Mouse (Mus musculus) embryonic facial prominence, embryonic 11.5 days (tissue): ENCODE measurements around the gene Bysl. TPM values are rescaled to one million over a fixed set of nuclear protein-coding genes. Genes with fewer than 3 reads are reported as not detected.

Experiments
- ATAC-seq: fragments of 200-750 bp; cut with Nextera tagmentation; replicated peaks from 2 replicates; pipeline ENCODE4 v1.8.0; 2017; ENCODE audit warnings: low read depth; ENCODE audit not compliant: insufficient number of reproducible peaks, low FRiP score, low TSS enrichment
- DNase-seq: peaks from one replicate; pipeline ENCODE4 v3.0.0-alpha.2; 2015; ENCODE audit warnings: low spot score
- H3K27ac ChIP-seq: fragments of 300-500 bp; sonication (generic); replicated peaks from 2 replicates; pipeline ENCODE4 v1.5.1; 2014; ENCODE audit warnings: mild to moderate bottlenecking, low read depth, low read length, control low read depth
- H3K27me3 ChIP-seq: fragments of 300-500 bp; sonication (generic); 2 replicates; pipeline ENCODE4 v1.6.1; 2014; ENCODE audit warnings: mild to moderate bottlenecking, low read length, moderate library complexity, mixed read lengths; ENCODE audit not compliant: control insufficient read depth, insufficient read depth
- H3K36me3 ChIP-seq: fragments of 300-500 bp; sonication (generic); replicated peaks from 2 replicates; pipeline ENCODE4 v1.6.1; 2014; ENCODE audit warnings: low read depth, mild to moderate bottlenecking, low read length, moderate library complexity, mixed read lengths; ENCODE audit not compliant: control insufficient read depth, insufficient read depth
- H3K4me1 ChIP-seq: fragments of 300-500 bp; sonication (generic); 2 replicates; pipeline ENCODE4 v1.6.1; 2014; ENCODE audit warnings: low read length, mixed read lengths; ENCODE audit not compliant: control insufficient read depth, insufficient read depth
- H3K4me2 ChIP-seq: fragments of 300-500 bp; sonication (generic); 2 replicates; pipeline ENCODE4 v1.6.1; 2014; ENCODE audit warnings: low read depth, mild to moderate bottlenecking, control low read depth, low read length, moderate library complexity
- H3K4me3 ChIP-seq: fragments of 300-500 bp; sonication (generic); 2 replicates; pipeline ENCODE4 v1.5.1; 2014; ENCODE audit warnings: low read depth, low read length, control low read depth
- H3K9ac ChIP-seq: fragments of 300-500 bp; sonication (generic); replicated peaks from 2 replicates; pipeline ENCODE4 v1.6.1; 2014; ENCODE audit warnings: mild to moderate bottlenecking, control low read depth, low read length
- H3K9me3 ChIP-seq: fragments of 300-500 bp; sonication (generic); replicated peaks from 2 replicates; pipeline ENCODE4 v1.6.1; 2016; ENCODE audit warnings: mild to moderate bottlenecking, low read length, inconsistent platforms, mixed read lengths; ENCODE audit not compliant: control insufficient read depth
- WGBS: fragments of 180-500 bp; shearing (Covaris S2); extraction: QIAGEN DNeasy Blood & Tissue Kit; methylation state at CpG from one replicate; pipeline ENCODE4 v1.1.7; 2014; 5-methylcytosine and 5-hydroxymethylcytosine counted together
- polyA plus RNA-seq: library from polyadenylated mRNA; unstranded; fragments of >200 nt; fragmentation: Nextera tagmentation; extraction: Ambion mirVana; gene quantifications from 2 replicates; pipeline ENCODE4 v1.2.1, GENCODE M21; 2014

The Bysl gene
- polyA plus RNA-seq, 1 experiment from 2014 or later = 30.4 TPM

DNA sequence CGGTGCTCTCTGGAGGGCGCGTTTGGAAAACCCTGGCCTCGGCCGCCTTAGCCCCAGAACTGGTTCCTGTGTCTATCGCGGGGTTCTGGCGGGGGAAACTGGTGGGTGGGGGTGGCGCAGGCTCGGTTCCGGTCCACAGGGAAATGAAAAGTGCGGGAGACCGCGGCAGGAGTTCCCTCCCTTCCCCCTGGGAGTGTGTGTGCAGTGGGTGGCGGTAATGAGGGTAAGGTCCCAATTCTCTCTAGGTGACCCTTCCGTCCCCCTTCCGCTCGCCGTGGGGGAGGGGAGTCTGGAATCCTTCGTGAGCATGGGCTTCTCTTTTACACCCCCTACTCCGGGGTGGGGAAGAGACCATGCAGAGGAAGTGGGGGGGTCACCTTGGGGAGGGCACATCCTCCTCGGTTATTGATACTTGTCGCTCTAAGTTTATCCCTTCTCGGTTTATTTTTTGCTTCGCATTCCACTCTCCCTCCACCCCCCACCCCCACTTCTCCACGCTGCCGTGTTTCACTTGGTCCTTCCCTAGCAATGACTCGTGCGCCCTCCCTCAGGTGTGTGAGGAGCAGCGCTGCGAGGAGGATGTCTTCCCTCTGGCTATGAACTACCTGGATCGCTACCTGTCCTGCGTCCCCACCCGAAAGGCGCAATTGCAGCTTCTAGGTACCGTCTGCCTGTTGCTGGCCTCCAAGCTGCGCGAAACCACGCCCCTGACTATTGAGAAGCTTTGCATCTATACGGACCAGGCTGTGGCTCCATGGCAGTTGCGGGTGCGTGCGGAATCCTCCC, 16.9 kb downstream of the Bysl start:
- H3K4me3 ChIP-seq = peak overlapping the region; percentile 86
- WGBS = under 1% methylated on average over 43 of the region's 43 CpGs

DNA sequence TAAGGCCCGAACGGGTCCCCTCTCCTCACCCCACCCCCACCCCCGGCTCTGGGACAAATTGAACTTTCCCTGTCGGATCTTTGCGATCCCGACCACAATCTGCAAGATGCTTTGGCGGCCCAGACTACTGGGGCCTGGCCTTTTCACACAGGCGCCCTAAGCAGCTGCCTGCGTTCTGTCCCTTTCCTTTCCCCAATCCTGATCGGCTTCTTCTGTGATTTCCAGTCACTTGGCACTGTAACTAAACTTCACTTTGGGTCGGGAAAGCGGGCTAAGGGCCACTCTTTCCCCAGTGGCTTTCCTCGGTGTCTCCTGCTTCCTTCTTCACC, 17.5 kb downstream of the Bysl start:
- Histone ChIP-seq H3K9me3 (no peaks in the 10 kb centered on the region), H3K4me2 (peak overlapping the region; percentile 84), H3K27ac (peak overlapping the region; percentile 96), H3K4me1 (peaks cover 6% of the 10 kb centered on the region; the same call in 1 of the 2 replicates), H3K36me3 (no peaks in the 10 kb centered on the region; the same call in 1 of the 2 replicates), H3K27me3 (no peaks in the 10 kb centered on the region), H3K4me3 (peak overlapping the region; percentile 86), H3K9ac (peak overlapping the region; percentile 89)
- WGBS = 0% methylated on average over 13 of the region's 13 CpGs
- ATAC-seq = no peak
- DNase-seq = peak; percentile 42

More for the DNA sequence above, 16.9 kb downstream of the Bysl start:
- peaks cover under 1% of the 10 kb centered on the region; the same call in 1 of the 2 replicates for H3K36me3 ChIP-seq
- peak overlapping the region; percentile 96 for H3K27ac ChIP-seq
- H3K4me2 ChIP-seq = peak overlapping the region; percentile 84
- peak overlapping the region; percentile 89 for H3K9ac ChIP-seq
- no peaks in the 10 kb centered on the region for H3K27me3 ChIP-seq
- H3K9me3 ChIP-seq = no peaks in the 10 kb centered on the region
- DNase-seq (peak; percentile 42), ATAC-seq (no peak; the same call in 1 of the 2 replicates)
- H3K4me1 ChIP-seq = peaks cover 6% of the 10 kb centered on the region; the same call in 1 of the 2 replicates

DNA sequence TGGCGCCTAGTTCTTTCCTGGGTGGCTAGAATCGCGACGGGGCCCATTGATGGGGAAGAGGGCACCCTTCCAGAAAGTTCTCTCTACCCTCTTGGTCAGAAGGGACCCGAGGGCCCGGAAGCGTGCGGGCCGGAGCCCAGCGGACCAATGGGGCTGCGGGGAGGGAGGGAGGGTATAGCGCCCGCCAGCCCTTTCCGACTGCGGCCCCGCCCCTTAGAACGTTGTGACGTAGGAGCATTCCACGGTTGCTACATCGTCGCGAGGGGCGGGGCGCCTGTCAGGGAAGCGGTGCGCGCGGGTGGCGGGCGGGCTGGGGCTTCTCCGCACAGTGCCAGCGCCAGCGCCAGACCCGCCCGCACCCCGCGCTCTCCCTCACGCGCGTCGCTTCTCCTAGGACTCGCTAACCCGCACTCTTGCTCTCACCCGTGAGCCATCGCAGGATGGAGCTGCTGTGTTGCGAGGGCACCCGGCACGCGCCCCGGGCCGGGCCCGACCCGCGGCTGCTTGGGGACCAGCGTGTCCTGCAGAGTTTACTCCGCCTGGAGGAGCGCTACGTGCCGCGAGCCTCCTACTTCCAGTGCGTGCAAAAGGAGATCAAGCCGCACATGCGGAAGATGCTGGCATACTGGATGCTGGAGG, 18.0 kb downstream of the Bysl start:
- no peaks in the 10 kb centered on the region for H3K9me3 ChIP-seq
- ATAC-seq = peak; percentile 68
- H3K27ac ChIP-seq = peak overlapping the region; percentile 96
- H3K4me1 ChIP-seq = peaks cover 6% of the 10 kb centered on the region; the same call in 1 of the 2 replicates
- peak overlapping the region; percentile 86 for H3K4me3 ChIP-seq
- no peaks in the 10 kb centered on the region; the same call in 1 of the 2 replicates for H3K36me3 ChIP-seq
- peak overlapping the region; percentile 89 for H3K9ac ChIP-seq
- peak; percentile 98 for DNase-seq
- 1% methylated on average over 54 of the region's 63 CpGs for WGBS
- peak overlapping the region; percentile 84 for H3K4me2 ChIP-seq
- H3K27me3 ChIP-seq = no peaks in the 10 kb centered on the region

- Histone ChIP-seq H3K4me2 (no peak overlapping the region), H3K4me1 (no peaks in the 10 kb centered on the region), H3K27ac (no peak overlapping the region), H3K36me3 (no peaks in the 10 kb centered on the region), H3K4me3 (no peak overlapping the region), H3K9ac (no peak overlapping the region), H3K9me3 (no peaks in the 10 kb centered on the region), H3K27me3 (no peaks in the 10 kb centered on the region)
- DNase-seq (no peak), ATAC-seq (no peak)
- WGBS = 92% methylated on average over 3 of the region's 3 CpGs
These were observed 20.2 kb downstream of the Bysl start for GRCm38 (mm10) chr17:47591073-47591472.

GRCm38 (mm10) chr17:47588517-47588916, 22.8 kb downstream of the Bysl start:
- 78% methylated on average over 8 of the region's 8 CpGs for WGBS
- DNase-seq = no peak

GRCm38 (mm10) chr17:47580962-47581361, 30.3 kb downstream of the Bysl start:
- Histone ChIP-seq H3K4me2 (no peak overlapping the region), H3K4me3 (no peak overlapping the region), H3K27ac (no peak overlapping the region), H3K9ac (no peak overlapping the region), H3K9me3 (no peaks in the 10 kb centered on the region), H3K27me3 (no peaks in the 10 kb centered on the region), H3K4me1 (no peaks in the 10 kb centered on the region), H3K36me3 (no peaks in the 10 kb centered on the region)
- ATAC-seq (no peak), DNase-seq (no peak)
- WGBS = 86% methylated on average over 4 of the region's 4 CpGs

More at GRCm38 (mm10) chr17:47588517-47588916, 22.8 kb downstream of the Bysl start:
- no peak for ATAC-seq
- Histone ChIP-seq H3K27me3 (no peaks in the 10 kb centered on the region), H3K36me3 (no peaks in the 10 kb centered on the region), H3K4me2 (no peak overlapping the region), H3K4me3 (no peak overlapping the region), H3K9me3 (no peaks in the 10 kb centered on the region), H3K27ac (no peak overlapping the region), H3K9ac (no peak overlapping the region), H3K4me1 (no peaks in the 10 kb centered on the region)

- Histone ChIP-seq H3K4me2 (no peak overlapping the region), H3K9ac (no peak overlapping the region), H3K36me3 (no peaks in the 10 kb centered on the region), H3K27ac (no peak overlapping the region), H3K9me3 (no peaks in the 10 kb centered on the region), H3K4me1 (no peaks in the 10 kb centered on the region), H3K4me3 (no peak overlapping the region), H3K27me3 (no peaks in the 10 kb centered on the region)
- DNase-seq (no peak), ATAC-seq (no peak)
- WGBS = 80% methylated on average over 6 of the region's 6 CpGs
These were observed 32.6 kb downstream of the Bysl start for GRCm38 (mm10) chr17:47578655-47579054.

DNA sequence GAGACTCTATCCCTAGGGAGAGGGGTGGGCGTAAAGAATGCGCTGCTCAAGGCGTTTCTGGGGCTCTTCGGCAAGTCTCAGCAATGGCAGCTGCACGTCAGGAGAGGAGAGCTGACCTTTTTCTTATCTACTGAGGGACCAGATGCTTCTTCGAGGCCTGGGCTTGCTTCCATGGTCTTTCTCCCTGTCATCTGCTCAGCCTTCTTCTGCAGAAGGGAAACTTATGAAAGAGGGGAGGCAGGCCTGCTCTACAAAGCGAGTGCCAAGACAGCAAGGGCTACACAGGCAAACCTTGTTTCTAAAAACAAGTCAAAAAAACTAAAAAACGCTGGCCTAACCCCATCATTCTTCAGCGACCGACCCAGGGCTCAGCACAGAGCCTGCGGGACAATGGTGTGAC, 36.5 kb downstream of the Bysl start:
- Histone ChIP-seq H3K27me3 (no peaks in the 10 kb centered on the region), H3K4me1 (no peaks in the 10 kb centered on the region), H3K36me3 (no peaks in the 10 kb centered on the region), H3K9me3 (no peaks in the 10 kb centered on the region), H3K27ac (no peak overlapping the region), H3K4me2 (no peak overlapping the region), H3K9ac (no peak overlapping the region), H3K4me3 (no peak overlapping the region)
- DNase-seq (no peak), ATAC-seq (no peak)
- 69% methylated on average over 11 of the region's 11 CpGs for WGBS
